Mouse (Mus musculus) E14TG2a.4 (cell line): Measurements from ENCODE around the gene Dysf.

Source experiments
- CTCF ChIP-seq: conservative IDR thresholded peaks from 2 replicates; pipeline ENCODE4 v1.5.1; 2014; ENCODE audit warnings: low read length
- NANOG ChIP-seq: IDR thresholded peaks from 2 replicates; pipeline ENCODE4 v1.6.1; 2014; ENCODE audit warnings: borderline replicate concordance, low read length, mixed read lengths
- POU5F1 ChIP-seq: IDR thresholded peaks from 2 replicates; pipeline ENCODE4 v1.6.1; 2014; ENCODE audit warnings: low read length, borderline replicate concordance

- no peak for TF ChIP-seq CTCF
- TF ChIP-seq POU5F1, result no peak
- TF ChIP-seq NANOG, result no peak
Measured at GRCm38 (mm10) chr6:84228196-84228595, 219.8 kb downstream of the Dysf start.
